Mouse (Mus musculus) neural tube, embryonic 13.5 days (tissue): Measurements from ENCODE around the gene Wdtc1. TPM values are rescaled to one million over a fixed set of nuclear protein-coding genes. Genes with fewer than 3 reads are reported as not detected.

Experiments used
- ATAC-seq: fragments of 200-750 bp; cut with Nextera tagmentation; 2 replicates; pipeline ENCODE4 v1.8.0; 2017; ENCODE audit warnings: low read depth, mild to moderate bottlenecking, moderate TSS enrichment, moderate library complexity
- H3K27ac ChIP-seq: fragments of 300-500 bp; sonication (generic); replicated peaks from 2 replicates; pipeline ENCODE4 v1.5.1; 2015; ENCODE audit warnings: moderate library complexity, mild to moderate bottlenecking, inconsistent platforms
- H3K27me3 ChIP-seq: fragments of 300-500 bp; sonication (generic); 2 replicates; pipeline ENCODE4 v1.6.1; 2015; ENCODE audit warnings: mild to moderate bottlenecking, inconsistent platforms
- H3K36me3 ChIP-seq: fragments of 300-500 bp; sonication (generic); 2 replicates; pipeline ENCODE4 v1.6.1; 2015; ENCODE audit warnings: mild to moderate bottlenecking, inconsistent platforms
- H3K4me1 ChIP-seq: fragments of 300-500 bp; sonication (generic); replicated peaks from 2 replicates; pipeline ENCODE4 v1.6.1; 2015; ENCODE audit warnings: inconsistent platforms
- H3K4me2 ChIP-seq: fragments of 300-500 bp; sonication (generic); 2 replicates; pipeline ENCODE4 v1.6.1; 2015; ENCODE audit warnings: inconsistent platforms, mild to moderate bottlenecking, moderate library complexity
- H3K4me3 ChIP-seq: fragments of 300-500 bp; sonication (generic); 2 replicates; pipeline ENCODE4 v1.5.1; 2015; ENCODE audit warnings: mild to moderate bottlenecking, inconsistent platforms
- H3K9ac ChIP-seq: fragments of 300-500 bp; sonication (generic); 2 replicates; pipeline ENCODE4 v1.6.1; 2015; ENCODE audit warnings: moderate library complexity, mild to moderate bottlenecking, inconsistent platforms
- H3K9me3 ChIP-seq: fragments of 300-500 bp; sonication (generic); 2 replicates; pipeline ENCODE4 v1.6.1; 2016; ENCODE audit warnings: inconsistent platforms
- WGBS: fragments of 180-500 bp; shearing (Covaris S2); methylation state at CpG from one replicate; pipeline ENCODE4 v1.1.7; 2015; 5-methylcytosine and 5-hydroxymethylcytosine counted together
- polyA plus RNA-seq: library from polyadenylated mRNA; unstranded; fragments of >200 nt; fragmentation: Nextera tagmentation; extraction: Ambion mirVana; gene quantifications from 2 replicates; pipeline ENCODE4 v1.2.1, GENCODE M21; 2015

Wdtc1 gene
- polyA plus RNA-seq, 1 experiment from 2014 or later: 21.9 TPM

- WGBS: 98% methylated on average over 2 of the region's 2 CpGs
- peaks cover 44% of the 10 kb centered on the region for H3K4me1 ChIP-seq
- no peaks in the 10 kb centered on the region for H3K27me3 ChIP-seq
- no peak overlapping the region for H3K27ac ChIP-seq
- ATAC-seq: no peak
- H3K9me3 ChIP-seq: no peaks in the 10 kb centered on the region
- H3K4me2 ChIP-seq: no peak overlapping the region
- no peaks in the 10 kb centered on the region for H3K36me3 ChIP-seq
- H3K9ac ChIP-seq: no peak overlapping the region
- no peak overlapping the region for H3K4me3 ChIP-seq
Observed at GRCm38 (mm10) chr4:133390042-133390441, 36.8 kb upstream of the Wdtc1 start.

GRCm38 (mm10) chr4:133388781-133389552 is 35.7 kb upstream of the Wdtc1 start:
- Histone ChIP-seq H3K27me3 (no peaks in the 10 kb centered on the region), H3K9me3 (no peaks in the 10 kb centered on the region), H3K27ac (peak overlapping the region; percentile 23; the same call in 1 of the 2 replicates), H3K9ac (no peak overlapping the region), H3K4me1 (peaks cover 33% of the 10 kb centered on the region), H3K4me3 (no peak overlapping the region), H3K36me3 (no peaks in the 10 kb centered on the region), H3K4me2 (no peak overlapping the region)
- 86% methylated on average over 16 of the region's 16 CpGs for WGBS
- 0 out of 2 replicates have a peak, but pooled peaks have one; percentile 32 for ATAC-seq

GRCm38 (mm10) chr4:133387053-133387452 is 33.8 kb upstream of the Wdtc1 start:
- peaks cover 33% of the 10 kb centered on the region for H3K4me1 ChIP-seq
- H3K9me3 ChIP-seq: no peaks in the 10 kb centered on the region
- no peak overlapping the region for H3K4me2 ChIP-seq
- no peaks in the 10 kb centered on the region for H3K27me3 ChIP-seq
- no peaks in the 10 kb centered on the region for H3K36me3 ChIP-seq
- no peak overlapping the region for H3K4me3 ChIP-seq
- H3K27ac ChIP-seq: no peak overlapping the region
- no peak for ATAC-seq
- H3K9ac ChIP-seq: no peak overlapping the region

GRCm38 (mm10) chr4:133386061-133386797 is 32.9 kb upstream of the Wdtc1 start:
- Histone ChIP-seq H3K9me3 (no peaks in the 10 kb centered on the region), H3K4me1 (peaks cover 26% of the 10 kb centered on the region), H3K4me2 (no peak overlapping the region), H3K9ac (no peak overlapping the region), H3K27me3 (no peaks in the 10 kb centered on the region), H3K4me3 (no peak overlapping the region), H3K36me3 (no peaks in the 10 kb centered on the region), H3K27ac (no peak overlapping the region)
- no peak for ATAC-seq
- WGBS: 75% methylated on average over 7 of the region's 7 CpGs

GRCm38 (mm10) chr4:133381141-133381540 is 27.9 kb upstream of the Wdtc1 start:
- Histone ChIP-seq H3K9ac (no peak overlapping the region), H3K4me3 (no peak overlapping the region), H3K4me2 (no peak overlapping the region), H3K36me3 (no peaks in the 10 kb centered on the region), H3K9me3 (no peaks in the 10 kb centered on the region), H3K4me1 (peaks cover 42% of the 10 kb centered on the region), H3K27ac (no peak overlapping the region), H3K27me3 (no peaks in the 10 kb centered on the region)
- ATAC-seq: no peak
- WGBS: 76% methylated on average over 8 of the region's 8 CpGs

GRCm38 (mm10) chr4:133380532-133380931 is 27.3 kb upstream of the Wdtc1 start:
- WGBS: 58% methylated on average over 6 of the region's 6 CpGs
- Histone ChIP-seq H3K27ac (0 out of 2 replicates have a peak overlapping the region, but pooled peaks have one; percentile 7), H3K27me3 (no peaks in the 10 kb centered on the region), H3K4me2 (no peak overlapping the region), H3K4me3 (no peak overlapping the region), H3K36me3 (no peaks in the 10 kb centered on the region), H3K9ac (no peak overlapping the region), H3K4me1 (peaks cover 45% of the 10 kb centered on the region), H3K9me3 (no peaks in the 10 kb centered on the region)
- no peak for ATAC-seq

GRCm38 (mm10) chr4:133379861-133380260 is 26.6 kb upstream of the Wdtc1 start:
- H3K4me3 ChIP-seq: no peak overlapping the region
- no peak for ATAC-seq
- H3K27me3 ChIP-seq: no peaks in the 10 kb centered on the region
- 0 out of 2 replicates have a peak overlapping the region, but pooled peaks have one; percentile 11 for H3K27ac ChIP-seq
- H3K4me2 ChIP-seq: no peak overlapping the region
- no peaks in the 10 kb centered on the region for H3K9me3 ChIP-seq
- 57% methylated on average over 3 of the region's 3 CpGs for WGBS
- peaks cover 51% of the 10 kb centered on the region for H3K4me1 ChIP-seq
- no peak overlapping the region for H3K9ac ChIP-seq
- no peaks in the 10 kb centered on the region for H3K36me3 ChIP-seq

- H3K9me3 ChIP-seq: no peaks in the 10 kb centered on the region
- ATAC-seq: no peak
- H3K4me3 ChIP-seq: no peak overlapping the region
- no peaks in the 10 kb centered on the region for H3K36me3 ChIP-seq
- H3K9ac ChIP-seq: peak overlapping the region; percentile 47; the same call in 1 of the 2 replicates
- WGBS: 26% methylated on average over 5 of the region's 5 CpGs
- no peaks in the 10 kb centered on the region for H3K27me3 ChIP-seq
- H3K4me1 ChIP-seq: peaks cover 58% of the 10 kb centered on the region
- no peak overlapping the region for H3K4me2 ChIP-seq
- H3K27ac ChIP-seq: peak overlapping the region; percentile 38
Observed at GRCm38 (mm10) chr4:133379046-133379347, 25.7 kb upstream of the Wdtc1 start.

GRCm38 (mm10) chr4:133378236-133379045 is 25.2 kb upstream of the Wdtc1 start:
- Histone ChIP-seq H3K4me1 (peaks cover 64% of the 10 kb centered on the region), H3K9ac (peak overlapping the region; percentile 52)

GRCm38 (mm10) chr4:133375812-133376577 is 22.7 kb upstream of the Wdtc1 start:
- H3K9ac ChIP-seq: 0 out of 2 replicates have a peak overlapping the region, but pooled peaks have one; percentile 22
- whole genome bisulfite sequencing: 54% methylated on average over 10 of the region's 10 CpGs

More at GRCm38 (mm10) chr4:133378236-133379045, 25.2 kb upstream of the Wdtc1 start:
- Histone ChIP-seq H3K9me3 (no peaks in the 10 kb centered on the region), H3K4me3 (no peak overlapping the region), H3K27me3 (no peaks in the 10 kb centered on the region), H3K36me3 (no peaks in the 10 kb centered on the region), H3K27ac (peak overlapping the region; percentile 38), H3K4me2 (peak overlapping the region; percentile 14; the same call in 1 of the 2 replicates)
- WGBS: 13% methylated on average over 13 of the region's 13 CpGs
- 0 out of 2 replicates have a peak, but pooled peaks have one; percentile 33 for ATAC-seq

GRCm38 (mm10) chr4:133374011-133374410 is 20.7 kb upstream of the Wdtc1 start:
- WGBS: 79% methylated on average over 4 of the region's 4 CpGs
- Histone ChIP-seq H3K36me3 (no peaks in the 10 kb centered on the region), H3K4me1 (peaks cover 81% of the 10 kb centered on the region), H3K4me3 (no peak overlapping the region), H3K9ac (peak overlapping the region; percentile 47; the same call in 1 of the 2 replicates), H3K9me3 (no peaks in the 10 kb centered on the region), H3K27me3 (no peaks in the 10 kb centered on the region), H3K27ac (no peak overlapping the region), H3K4me2 (peak overlapping the region; percentile 85; the same call in 1 of the 2 replicates)
- no peak for ATAC-seq

More at GRCm38 (mm10) chr4:133375812-133376577, 22.7 kb upstream of the Wdtc1 start:
- Histone ChIP-seq H3K27ac (no peak overlapping the region; the same call in 1 of the 2 replicates), H3K4me1 (peaks cover 88% of the 10 kb centered on the region), H3K4me3 (no peak overlapping the region), H3K27me3 (no peaks in the 10 kb centered on the region), H3K36me3 (no peaks in the 10 kb centered on the region), H3K4me2 (no peak overlapping the region), H3K9me3 (no peaks in the 10 kb centered on the region)
- ATAC-seq: no peak
